In genomic region chr4:43631956-43632920, GRCm38 (mm10) we compare ENCODE assay signal across 8 mouse cellular contexts. TPM values are rescaled to one million over a fixed set of nuclear protein-coding genes. Genes with fewer than 3 reads are reported as not detected.
A peak's percentile ranks its signal among the peaks of the same experiment; 100 is the strongest.
DNase-seq lines count a peak whose midpoint lies in the region; ATAC-seq and TF ChIP-seq lines count a peak whose summit lies in the region.

No protein-coding gene starts in this region.

- H3K4me3 ChIP-seq in forebrain, embryonic 11.5 days (ENCODE audit: low read depth, low read length): peak overlapping the region; percentile 64
- peak overlapping the region; percentile 57 for H3K4me3 ChIP-seq in intestine, embryonic 14.5 days (ENCODE audit: low read depth, low read length)
- peak overlapping the region; percentile 65 for H3K4me3 ChIP-seq in lung, postnatal 0 days (ENCODE audit: low read depth, low read length)

- intact Hi-C loops in left cerebral cortex, postnatal 36 days (cut with DNase I): loop anchor here (2.0 kb wide), 2 partner anchors 25 to 35 kb away; partner anchors contain the start of gene Hint2

- no peaks in the 10 kb centered on the region for H3K9me3 ChIP-seq in forebrain, embryonic 11.5 days (ENCODE audit: control insufficient read depth, low read length)
- H3K9me3 ChIP-seq in intestine, embryonic 14.5 days (ENCODE audit: control insufficient read depth, low read length): no peaks in the 10 kb centered on the region
- H3K9me3 ChIP-seq in lung, postnatal 0 days (ENCODE audit: low read length): no peaks in the 10 kb centered on the region

- 0 out of 2 replicates have a peak, but pooled peaks have one; percentile 17 for ATAC-seq in forebrain, embryonic 11.5 days (replicated peaks; ENCODE audit: low FRiP score)
- ATAC-seq in intestine, embryonic 14.5 days (replicated peaks; ENCODE audit: low FRiP score, low TSS enrichment, low read depth): peak; percentile 7; the same call in 1 of the 2 replicates
- ATAC-seq in lung, postnatal 0 days: peak; percentile 20

- H3K27me3 ChIP-seq in forebrain, embryonic 11.5 days (ENCODE audit: control insufficient read depth, insufficient read depth, low read length): peaks cover 6% of the 10 kb centered on the region
- H3K27me3 ChIP-seq in intestine, embryonic 14.5 days (replicated peaks; ENCODE audit: control insufficient read depth, insufficient read depth, low read length): no peaks in the 10 kb centered on the region
- H3K27me3 ChIP-seq in lung, postnatal 0 days (replicated peaks; ENCODE audit: insufficient read depth, low read length): no peaks in the 10 kb centered on the region

- TF ChIP-seq EP300 in lung, postnatal 0 days (IDR thresholded peaks at IDR 0.05): no peak

- H3K27ac ChIP-seq in forebrain, embryonic 11.5 days (ENCODE audit: low read depth, low read length): no peak overlapping the region
- H3K27ac ChIP-seq in intestine, embryonic 14.5 days (ENCODE audit: low read depth): no peak overlapping the region
- H3K27ac ChIP-seq in lung, postnatal 0 days (ENCODE audit: low read length): peak overlapping the region; percentile 80

- DNase-seq in left cerebral cortex, postnatal 36 days (ENCODE audit: low spot score in 2 of 2): peak; percentile 21 to 36
- DNase-seq in left cerebral cortex, adult 8-10 months (ENCODE audit: low spot score in 2 of 2): no peak
- peak; percentile 54 for DNase-seq in brain, adult 2 months (ENCODE audit: low read depth, low spot score)
- peak; percentile 61 for DNase-seq in forebrain, embryonic 11.5 days (ENCODE audit: low spot score)
- peak; percentile 49 for DNase-seq in intestine, embryonic 14.5 days (ENCODE audit: low spot score)
- DNase-seq in lung, postnatal 0 days (ENCODE audit: low spot score): no peak
- no peak for DNase-seq in thymus, postnatal 36 days
- DNase-seq in layer of hippocampus, adult 9-10 months (ENCODE audit: low spot score): no peak

- H3K4me1 ChIP-seq in forebrain, embryonic 11.5 days (replicated peaks; ENCODE audit: control insufficient read depth, insufficient read depth, low read length): peaks cover 10% of the 10 kb centered on the region
- peaks cover 24% of the 10 kb centered on the region for H3K4me1 ChIP-seq in intestine, embryonic 14.5 days (replicated peaks; ENCODE audit: control insufficient read depth, insufficient read depth, low read length)
- peaks cover 4% of the 10 kb centered on the region; the same call in 1 of the 2 replicates for H3K4me1 ChIP-seq in lung, postnatal 0 days (ENCODE audit: insufficient read depth, low read depth, low read length)

- WGBS in forebrain, embryonic 11.5 days: 45% methylated on average over 42 of the region's 42 CpGs
- WGBS in intestine, embryonic 14.5 days: 43% methylated on average over 42 of the region's 42 CpGs
- WGBS in lung, postnatal 0 days: 49% methylated on average over 41 of the region's 42 CpGs

- peak overlapping the region; percentile 90 for H3K4me2 ChIP-seq in forebrain, embryonic 11.5 days (ENCODE audit: low read depth, low read length, severe bottlenecking)
- H3K4me2 ChIP-seq in intestine, embryonic 14.5 days (ENCODE audit: low read length): peak overlapping the region; percentile 84
- peak overlapping the region; percentile 91 for H3K4me2 ChIP-seq in lung, postnatal 0 days (replicated peaks; ENCODE audit: low read depth, low read length)

- peak overlapping the region; percentile 90 for H3K9ac ChIP-seq in forebrain, embryonic 11.5 days (ENCODE audit: low read length)
- peak overlapping the region; percentile 77 for H3K9ac ChIP-seq in intestine, embryonic 14.5 days (ENCODE audit: low read length)
- peak overlapping the region; percentile 71 for H3K9ac ChIP-seq in lung, postnatal 0 days (replicated peaks; ENCODE audit: low read depth)

- TF ChIP-seq CTCF in lung, postnatal 0 days (IDR thresholded peaks at IDR 0.05): no peak

- no peaks in the 10 kb centered on the region for H3K36me3 ChIP-seq in forebrain, embryonic 11.5 days (ENCODE audit: control insufficient read depth, insufficient read depth, low read length)
- H3K36me3 ChIP-seq in intestine, embryonic 14.5 days (ENCODE audit: control insufficient read depth, insufficient read depth, low read length): no peaks in the 10 kb centered on the region
- no peaks in the 10 kb centered on the region for H3K36me3 ChIP-seq in lung, postnatal 0 days (ENCODE audit: insufficient read depth, low read length)

RNA-seq across cellular contexts. Expression of gene Npr2, which starts 0.5 kb away (rescaled TPM):
- 10 to 100 TPM; 46.4 to 62.2 TPM for total RNA-seq in left cerebral cortex, postnatal 36 days (2021)
- total RNA-seq in left cerebral cortex, adult 8-10 months (2022): 10 to 100 TPM; 42.5 to 60.2 (median 56.9) TPM
- polyA plus RNA-seq in forebrain, embryonic 11.5 days (2014; fragmentation: Nextera tagmentation; extraction: Ambion mirVana): 9.8 and 10.8 TPM in 2 replicates
- 11.1 and 12.1 TPM in 2 replicates for polyA plus RNA-seq in intestine, embryonic 14.5 days (2014; fragmentation: Nextera tagmentation; extraction: Ambion mirVana)
- polyA plus RNA-seq in lung, postnatal 0 days (2015; fragmentation: Nextera tagmentation; extraction: Ambion mirVana): 11.9 and 12.8 TPM in 2 replicates

RNA-seq across cellular contexts. Expression of gene Spag8, which starts 21.2 kb away (rescaled TPM):
- total RNA-seq in left cerebral cortex, postnatal 36 days (2021): 1 to 10 TPM in 1 of 2 experiments, under 1 TPM in 1; 0.91 to 1.1 TPM
- total RNA-seq in left cerebral cortex, adult 8-10 months (2022): 1 to 10 TPM; 1.3 to 1.6 (median 1.5) TPM
- polyA plus RNA-seq in forebrain, embryonic 11.5 days (2014; fragmentation: Nextera tagmentation; extraction: Ambion mirVana): 1.7 and 2.3 TPM in 2 replicates
- polyA plus RNA-seq in intestine, embryonic 14.5 days (2014; fragmentation: Nextera tagmentation; extraction: Ambion mirVana): 0.74 and 1.2 TPM in 2 replicates
- 10.4 and 10.8 TPM in 2 replicates for polyA plus RNA-seq in lung, postnatal 0 days (2015; fragmentation: Nextera tagmentation; extraction: Ambion mirVana)

RNA-seq across cellular contexts. Expression of gene Hint2, which starts 24.0 kb away (rescaled TPM):
- 10 to 100 TPM; 31.4 to 39.5 TPM for total RNA-seq in left cerebral cortex, postnatal 36 days (2021)
- 10 to 100 TPM; 29.6 to 46.8 (median 41.6) TPM for total RNA-seq in left cerebral cortex, adult 8-10 months (2022)
- polyA plus RNA-seq in forebrain, embryonic 11.5 days (2014; fragmentation: Nextera tagmentation; extraction: Ambion mirVana): 64.1 and 66.8 TPM in 2 replicates
- 113 and 115 TPM in 2 replicates for polyA plus RNA-seq in intestine, embryonic 14.5 days (2014; fragmentation: Nextera tagmentation; extraction: Ambion mirVana)
- polyA plus RNA-seq in lung, postnatal 0 days (2015; fragmentation: Nextera tagmentation; extraction: Ambion mirVana): 128 and 132 TPM in 2 replicates

RNA-seq across cellular contexts. Expression of gene Tmem8b, which starts 36.5 kb away (rescaled TPM):
- 10 to 100 TPM; 65.1 to 67.9 TPM for total RNA-seq in left cerebral cortex, postnatal 36 days (2021)
- 10 to 100 TPM; 56.5 to 59.6 (median 57.4) TPM for total RNA-seq in left cerebral cortex, adult 8-10 months (2022)
- 5.2 and 6.4 TPM in 2 replicates for polyA plus RNA-seq in forebrain, embryonic 11.5 days (2014; fragmentation: Nextera tagmentation; extraction: Ambion mirVana)
- 4.2 TPM in 2 replicates for polyA plus RNA-seq in intestine, embryonic 14.5 days (2014; fragmentation: Nextera tagmentation; extraction: Ambion mirVana)
- 2.5 and 3.1 TPM in 2 replicates for polyA plus RNA-seq in lung, postnatal 0 days (2015; fragmentation: Nextera tagmentation; extraction: Ambion mirVana)

RNA-seq across cellular contexts. Expression of gene Fam221b, which starts 36.7 kb away (rescaled TPM):
- 1 to 10 TPM; 2.1 to 2.3 TPM for total RNA-seq in left cerebral cortex, postnatal 36 days (2021)
- total RNA-seq in left cerebral cortex, adult 8-10 months (2022): 1 to 10 TPM; 1.2 to 2.0 (median 1.6) TPM
- polyA plus RNA-seq in forebrain, embryonic 11.5 days (2014; fragmentation: Nextera tagmentation; extraction: Ambion mirVana): 2.5 and 2.7 TPM in 2 replicates
- polyA plus RNA-seq in intestine, embryonic 14.5 days (2014; fragmentation: Nextera tagmentation; extraction: Ambion mirVana): 2.9 and 3.9 TPM in 2 replicates
- polyA plus RNA-seq in lung, postnatal 0 days (2015; fragmentation: Nextera tagmentation; extraction: Ambion mirVana): 2.5 TPM in 2 replicates

Comparison
In these comparisons a context has a peak if more than half of its experiments do, and no peak if none do; other contexts are left out.
1. DNase-seq: peak in left cerebral cortex, postnatal 36 days (2 of 2), brain, adult 2 months (single experiment), forebrain, embryonic 11.5 days (single experiment) and intestine, embryonic 14.5 days (single experiment); none in left cerebral cortex, adult 8-10 months (0 of 2), lung, postnatal 0 days (single experiment), thymus, postnatal 36 days (0 of 2) and layer of hippocampus, adult 9-10 months (single experiment).
2. Peak in every context shown above with its lines, with median percentiles within 50 percentile points of each other: ATAC-seq, H3K4me2 ChIP-seq, H3K4me3 ChIP-seq and H3K9ac ChIP-seq.